Mouse (Mus musculus) limb, embryonic 13.5 days (tissue): ENCODE measurements around the gene Robo2. TPM values are rescaled to one million over a fixed set of nuclear protein-coding genes. Genes with fewer than 3 reads are reported as not detected.

Experiments
- ATAC-seq: fragments of 200-750 bp; cut with Nextera tagmentation; 2 replicates; pipeline ENCODE4 v1.8.0; 2017; ENCODE audit warnings: low read depth, moderate number of reproducible peaks, moderate TSS enrichment; ENCODE audit not compliant: low FRiP score
- H3K27ac ChIP-seq: fragments of 300-500 bp; sonication (generic); 2 replicates; pipeline ENCODE4 v1.5.1; 2015; ENCODE audit warnings: inconsistent platforms, mild to moderate bottlenecking, moderate library complexity
- H3K27me3 ChIP-seq: fragments of 300-500 bp; sonication (generic); 2 replicates; pipeline ENCODE4 v1.6.1; 2015; ENCODE audit warnings: mild to moderate bottlenecking, inconsistent platforms
- H3K36me3 ChIP-seq: fragments of 300-500 bp; sonication (generic); 2 replicates; pipeline ENCODE4 v1.6.1; 2015; ENCODE audit warnings: inconsistent platforms, mild to moderate bottlenecking, moderate library complexity
- H3K4me1 ChIP-seq: fragments of 300-500 bp; sonication (generic); 2 replicates; pipeline ENCODE4 v1.6.1; 2015; ENCODE audit warnings: inconsistent platforms
- H3K4me2 ChIP-seq: fragments of 300-500 bp; sonication (generic); replicated peaks from 2 replicates; pipeline ENCODE4 v1.6.1; 2015; ENCODE audit warnings: inconsistent platforms, mild to moderate bottlenecking, moderate library complexity
- H3K4me3 ChIP-seq: fragments of 300-500 bp; sonication (generic); 2 replicates; pipeline ENCODE4 v1.5.1; 2015; ENCODE audit warnings: moderate library complexity, mild to moderate bottlenecking, inconsistent platforms
- H3K9ac ChIP-seq: fragments of 300-500 bp; sonication (generic); 2 replicates; pipeline ENCODE4 v1.6.1; 2015; ENCODE audit warnings: mild to moderate bottlenecking, inconsistent platforms
- H3K9me3 ChIP-seq: fragments of 300-500 bp; sonication (generic); 2 replicates; pipeline ENCODE4 v1.6.1; 2016; ENCODE audit warnings: inconsistent platforms
- WGBS: fragments of 180-500 bp; shearing (Covaris S2); methylation state at CpG from one replicate; pipeline ENCODE4 v1.1.7; 2015; 5-methylcytosine and 5-hydroxymethylcytosine counted together
- polyA plus RNA-seq: library from polyadenylated mRNA; unstranded; fragments of >200 nt; fragmentation: Nextera tagmentation; extraction: Ambion mirVana; gene quantifications from 2 replicates; pipeline ENCODE4 v1.2.1, GENCODE M21; 2015

Robo2 gene
- polyA plus RNA-seq, 1 experiment from 2014 or later: 76.3 TPM

GRCm38 (mm10) chr16:73959479-73959970 lies 452.1 kb downstream of the Robo2 start:
- Histone ChIP-seq H3K4me3 (no peak overlapping the region), H3K27ac (no peak overlapping the region), H3K27me3 (no peaks in the 10 kb centered on the region), H3K9ac (no peak overlapping the region), H3K36me3 (0 out of 2 replicates have a peak, but pooled peaks cover 5% of the 10 kb centered on the region), H3K4me1 (peaks cover under 1% of the 10 kb centered on the region; the same call in 1 of the 2 replicates), H3K9me3 (no peaks in the 10 kb centered on the region), H3K4me2 (no peak overlapping the region)
- 47% methylated on average over 6 of the region's 6 CpGs for WGBS
- ATAC-seq: no peak

- H3K9me3 ChIP-seq: no peaks in the 10 kb centered on the region
- H3K27me3 ChIP-seq: no peaks in the 10 kb centered on the region
- 46% methylated on average over 1 of the region's 1 CpGs for WGBS
- H3K4me3 ChIP-seq: no peak overlapping the region
- H3K4me2 ChIP-seq: no peak overlapping the region
- ATAC-seq: no peak
- no peaks in the 10 kb centered on the region for H3K4me1 ChIP-seq
- 0 out of 2 replicates have a peak, but pooled peaks cover 5% of the 10 kb centered on the region for H3K36me3 ChIP-seq
- no peak overlapping the region for H3K27ac ChIP-seq
- no peak overlapping the region for H3K9ac ChIP-seq
Measured at GRCm38 (mm10) chr16:73958524-73958846, 453.1 kb downstream of the Robo2 start.

- Histone ChIP-seq H3K4me1 (no peaks in the 10 kb centered on the region), H3K4me3 (no peak overlapping the region), H3K9ac (no peak overlapping the region), H3K27me3 (no peaks in the 10 kb centered on the region), H3K36me3 (0 out of 2 replicates have a peak, but pooled peaks cover 5% of the 10 kb centered on the region), H3K27ac (no peak overlapping the region), H3K4me2 (no peak overlapping the region), H3K9me3 (no peaks in the 10 kb centered on the region)
- ATAC-seq: no peak
- WGBS: 71% methylated on average over 3 of the region's 3 CpGs
Measured at GRCm38 (mm10) chr16:73957675-73958523, 453.7 kb downstream of the Robo2 start.

- no peak overlapping the region for H3K9ac ChIP-seq
- H3K4me2 ChIP-seq: no peak overlapping the region
- no peaks in the 10 kb centered on the region for H3K36me3 ChIP-seq
- no peak overlapping the region for H3K4me3 ChIP-seq
- WGBS: 89% methylated on average over 6 of the region's 6 CpGs
- H3K4me1 ChIP-seq: no peaks in the 10 kb centered on the region
- H3K27me3 ChIP-seq: no peaks in the 10 kb centered on the region
- no peak for ATAC-seq
- no peaks in the 10 kb centered on the region for H3K9me3 ChIP-seq
- H3K27ac ChIP-seq: no peak overlapping the region
Measured at GRCm38 (mm10) chr16:73946171-73946570, 465.5 kb downstream of the Robo2 start.

- H3K9me3 ChIP-seq: no peaks in the 10 kb centered on the region
- no peak overlapping the region for H3K9ac ChIP-seq
- H3K4me2 ChIP-seq: no peak overlapping the region
- no peak overlapping the region for H3K27ac ChIP-seq
- 44% methylated on average over 1 of the region's 1 CpGs for WGBS
- H3K27me3 ChIP-seq: no peaks in the 10 kb centered on the region
- no peaks in the 10 kb centered on the region for H3K4me1 ChIP-seq
- no peaks in the 10 kb centered on the region for H3K36me3 ChIP-seq
- no peak for ATAC-seq
- no peak overlapping the region for H3K4me3 ChIP-seq
Measured at GRCm38 (mm10) chr16:73940211-73940541, 471.4 kb downstream of the Robo2 start.

GRCm38 (mm10) chr16:73939423-73940210 lies 472.0 kb downstream of the Robo2 start:
- Histone ChIP-seq H3K36me3 (no peaks in the 10 kb centered on the region), H3K4me2 (no peak overlapping the region), H3K9me3 (no peaks in the 10 kb centered on the region), H3K4me1 (no peaks in the 10 kb centered on the region), H3K4me3 (no peak overlapping the region), H3K9ac (no peak overlapping the region), H3K27me3 (no peaks in the 10 kb centered on the region), H3K27ac (no peak overlapping the region)
- WGBS: 61% methylated on average over 5 of the region's 5 CpGs
- ATAC-seq: no peak

GRCm38 (mm10) chr16:73930323-73930722 lies 481.3 kb downstream of the Robo2 start:
- Histone ChIP-seq H3K4me3 (no peak overlapping the region), H3K9ac (no peak overlapping the region), H3K4me1 (no peaks in the 10 kb centered on the region), H3K27ac (no peak overlapping the region), H3K27me3 (no peaks in the 10 kb centered on the region), H3K9me3 (no peaks in the 10 kb centered on the region), H3K36me3 (peaks cover 9% of the 10 kb centered on the region; the same call in 1 of the 2 replicates), H3K4me2 (no peak overlapping the region)
- no peak for ATAC-seq
- WGBS: 87% methylated on average over 4 of the region's 4 CpGs

- no peak for ATAC-seq
- Histone ChIP-seq H3K27me3 (no peaks in the 10 kb centered on the region), H3K9ac (no peak overlapping the region), H3K4me3 (no peak overlapping the region), H3K4me2 (no peak overlapping the region), H3K27ac (no peak overlapping the region), H3K36me3 (0 out of 2 replicates have a peak, but pooled peaks cover 3% of the 10 kb centered on the region), H3K9me3 (no peaks in the 10 kb centered on the region), H3K4me1 (no peaks in the 10 kb centered on the region)
- 90% methylated on average over 3 of the region's 3 CpGs for WGBS
Measured at GRCm38 (mm10) chr16:73927481-73927880, 484.1 kb downstream of the Robo2 start.

- Histone ChIP-seq H3K27ac (no peak overlapping the region), H3K9me3 (no peaks in the 10 kb centered on the region), H3K4me1 (no peaks in the 10 kb centered on the region), H3K4me2 (no peak overlapping the region), H3K36me3 (peaks cover 4% of the 10 kb centered on the region; the same call in 1 of the 2 replicates), H3K4me3 (no peak overlapping the region), H3K27me3 (no peaks in the 10 kb centered on the region), H3K9ac (no peak overlapping the region)
- no peak for ATAC-seq
- whole genome bisulfite sequencing: 91% methylated on average over 4 of the region's 4 CpGs
Measured at GRCm38 (mm10) chr16:73915425-73915824, 496.2 kb downstream of the Robo2 start.

GRCm38 (mm10) chr16:73914936-73915335 lies 496.7 kb downstream of the Robo2 start:
- Histone ChIP-seq H3K9ac (no peak overlapping the region), H3K36me3 (0 out of 2 replicates have a peak, but pooled peaks cover 2% of the 10 kb centered on the region), H3K4me1 (no peaks in the 10 kb centered on the region), H3K9me3 (no peaks in the 10 kb centered on the region), H3K4me3 (no peak overlapping the region), H3K27me3 (no peaks in the 10 kb centered on the region), H3K27ac (no peak overlapping the region), H3K4me2 (no peak overlapping the region)
- 64% methylated on average over 4 of the region's 4 CpGs for WGBS
- ATAC-seq: no peak

- WGBS: 86% methylated on average over 11 of the region's 11 CpGs
Measured at GRCm38 (mm10) chr16:73908504-73908903, 503.1 kb downstream of the Robo2 start.

GRCm38 (mm10) chr16:73896856-73897255 lies 514.8 kb downstream of the Robo2 start:
- H3K9ac ChIP-seq: no peak overlapping the region
- no peaks in the 10 kb centered on the region for H3K27me3 ChIP-seq
- WGBS: 91% methylated on average over 11 of the region's 11 CpGs
- H3K36me3 ChIP-seq: peaks cover 4% of the 10 kb centered on the region; the same call in 1 of the 2 replicates
- ATAC-seq: no peak
- no peak overlapping the region for H3K4me2 ChIP-seq
- no peak overlapping the region for H3K4me3 ChIP-seq
- H3K9me3 ChIP-seq: no peaks in the 10 kb centered on the region
- H3K27ac ChIP-seq: no peak overlapping the region
- H3K4me1 ChIP-seq: no peaks in the 10 kb centered on the region

More at GRCm38 (mm10) chr16:73908504-73908903, 503.1 kb downstream of the Robo2 start:
- Histone ChIP-seq H3K4me2 (no peak overlapping the region), H3K9ac (no peak overlapping the region), H3K27ac (no peak overlapping the region), H3K4me3 (no peak overlapping the region), H3K9me3 (no peaks in the 10 kb centered on the region), H3K27me3 (no peaks in the 10 kb centered on the region), H3K36me3 (peaks cover 9% of the 10 kb centered on the region; the same call in 1 of the 2 replicates), H3K4me1 (no peaks in the 10 kb centered on the region)
- no peak for ATAC-seq
